In genomic region chr1:193618250-193618649, GRCm38 (mm10) we compare ENCODE assay signal across 26 mouse cellular contexts.
A peak's percentile ranks its signal among the peaks of the same experiment; 100 is the strongest.
DNase-seq lines count a peak whose midpoint lies in the region; ATAC-seq and TF ChIP-seq lines count a peak whose summit lies in the region.
"Had no signal": no experiment of that assay in that cellular context is flagged by ENCODE, and none has a peak within 500 bp of the region (broad histone marks: within the 10 kb centered on the region; RNA-seq: fewer than 3 reads in every experiment).

No protein-coding gene starts in this region.

- H3K36me3 ChIP-seq in kidney, embryonic 16.5 days (ENCODE audit: insufficient read depth, low read length) = no peaks in the 10 kb centered on the region
- H3K36me3 ChIP-seq in kidney, adult 2 months (ENCODE audit: control insufficient read depth, insufficient read depth, low read length) = no peaks in the 10 kb centered on the region
- no peaks in the 10 kb centered on the region for H3K36me3 ChIP-seq in thymus, adult 2 months (ENCODE audit: control insufficient read depth, insufficient read depth, low read length)
- H3K36me3 ChIP-seq in hindbrain, postnatal 0 days (ENCODE audit: insufficient read depth, low read length) = no peaks in the 10 kb centered on the region
- H3K36me3 ChIP-seq: embryonic facial prominence, embryonic 13.5 days; forebrain, embryonic 12.5 days; heart, embryonic 13.5 days; limb, embryonic 13.5 days; liver, embryonic 12.5 days; midbrain, embryonic 10.5 days had no signal

- TF ChIP-seq POLR2A in kidney, adult 2 months (IDR thresholded peaks at IDR 0.05; ENCODE audit: low read depth, low read length) = no peak
- TF ChIP-seq POLR2A in thymus, adult 2 months (IDR thresholded peaks at IDR 0.05; ENCODE audit: control insufficient read depth, extremely low read depth, insufficient read depth, low read length, poor library complexity) = no peak

- H3K9ac ChIP-seq in kidney, embryonic 16.5 days (replicated peaks; ENCODE audit: low read length) = no peak overlapping the region
- no peak overlapping the region for H3K9ac ChIP-seq in hindbrain, postnatal 0 days (replicated peaks; ENCODE audit: low read length)
- H3K9ac ChIP-seq: embryonic facial prominence, embryonic 13.5 days; forebrain, embryonic 12.5 days; heart, embryonic 13.5 days; limb, embryonic 13.5 days; liver, embryonic 12.5 days had no signal

- TF ChIP-seq CTCF in kidney, adult 2 months (conservative IDR thresholded peaks at IDR 0.05; ENCODE audit: insufficient read depth, insufficient read length, low read depth, low read length) = no peak
- no peak for TF ChIP-seq CTCF in thymus, adult 2 months (IDR thresholded peaks at IDR 0.05; ENCODE audit: borderline replicate concordance, control insufficient read depth, extremely low read depth, insufficient read depth, low read length, poor library complexity)
- TF ChIP-seq CTCF in hindbrain, postnatal 0 days (IDR thresholded peaks at IDR 0.05; ENCODE audit: low read depth) = no peak

- H3K27ac ChIP-seq in kidney, embryonic 16.5 days (ENCODE audit: low read length) = peak overlapping the region; percentile 24; the same call in 1 of the 2 replicates
- no peak overlapping the region for H3K27ac ChIP-seq in kidney, adult 2 months (ENCODE audit: insufficient read depth, low read depth, low read length)
- H3K27ac ChIP-seq in thymus, adult 2 months (ENCODE audit: control insufficient read depth, insufficient read depth, low read length) = no peak overlapping the region
- no peak overlapping the region for H3K27ac ChIP-seq in hindbrain, postnatal 0 days
- H3K27ac ChIP-seq: embryonic facial prominence, embryonic 13.5 days; forebrain, embryonic 12.5 days; heart, adult 2 months; heart, embryonic 13.5 days; limb, embryonic 13.5 days; liver, embryonic 12.5 days; midbrain, embryonic 10.5 days had no signal

- WGBS in kidney, embryonic 16.5 days = 23% methylated on average over 8 of the region's 8 CpGs
- WGBS in kidney, adult 2 months = 29% methylated on average over 8 of the region's 8 CpGs
- WGBS in thymus, adult 2 months = 79% methylated on average over 8 of the region's 8 CpGs
- WGBS in hindbrain, postnatal 0 days = 56% methylated on average over 8 of the region's 8 CpGs

- H3K9me3 ChIP-seq in kidney, embryonic 16.5 days (ENCODE audit: low read length) = no peaks in the 10 kb centered on the region
- H3K9me3 ChIP-seq in hindbrain, postnatal 0 days (ENCODE audit: low read length) = no peaks in the 10 kb centered on the region
- H3K9me3 ChIP-seq: embryonic facial prominence, embryonic 13.5 days; forebrain, embryonic 12.5 days; heart, embryonic 13.5 days; limb, embryonic 13.5 days; liver, embryonic 12.5 days; midbrain, embryonic 10.5 days had no signal

- H3K4me3 ChIP-seq in kidney, embryonic 16.5 days (ENCODE audit: low read length) = no peak overlapping the region
- H3K4me3 ChIP-seq in kidney, adult 2 months (ENCODE audit: insufficient read depth, low read depth, low read length) = no peak overlapping the region
- H3K4me3 ChIP-seq in thymus, adult 2 months (ENCODE audit: control insufficient read depth, insufficient read depth, low read length) = no peak overlapping the region
- no peak overlapping the region for H3K4me3 ChIP-seq in hindbrain, postnatal 0 days (ENCODE audit: low read length)
- H3K4me3 ChIP-seq: embryonic facial prominence, embryonic 13.5 days; erythroblast, embryonic 14.5 days; forebrain, embryonic 12.5 days; heart, adult 2 months; heart, embryonic 13.5 days; limb, embryonic 13.5 days; liver, embryonic 12.5 days; midbrain, embryonic 10.5 days had no signal

- ATAC-seq in kidney, embryonic 16.5 days (ENCODE audit: low FRiP score, low TSS enrichment) = peak; percentile 46
- ATAC-seq in hindbrain, postnatal 0 days = no peak
- ATAC-seq: activated CD4-positive, CD25-positive, alpha-beta regulatory T cell, adult 4 months; liver, embryonic 12.5 days had no signal

- DNase-seq in kidney, adult 2 months = no peak
- DNase-seq in thymus, adult 2 months = peak; percentile 7
- no peak for DNase-seq in thymus, adult 18-20 months
- peak; percentile 21 for DNase-seq in hindbrain, postnatal 0 days (ENCODE audit: low spot score)
- DNase-seq in thymus, postnatal 4 days = peak; percentile 15
- DNase-seq in right cerebral cortex, postnatal 36 days (ENCODE audit: low spot score in 2 of 2) = no peak
- DNase-seq: adrenal gland, adult 8-10 months; B cell, adult 2 months; cerebellum, adult 2 months; cerebellum, postnatal 36 days; embryo, embryonic 11 days; gastrocnemius, postnatal 36 days; heart, adult 2 months; heart, postnatal 14 days; kidney, postnatal 25 days; lung, adult 18-20 months; lung, postnatal 10 days had no signal

- H3K4me2 ChIP-seq in kidney, embryonic 16.5 days (replicated peaks; ENCODE audit: low read depth, low read length) = no peak overlapping the region; the same call in 1 of the 2 replicates
- H3K4me2 ChIP-seq in hindbrain, postnatal 0 days (ENCODE audit: low read depth, low read length) = no peak overlapping the region
- H3K4me2 ChIP-seq: embryonic facial prominence, embryonic 13.5 days; forebrain, embryonic 12.5 days; heart, embryonic 13.5 days; limb, embryonic 13.5 days; liver, embryonic 12.5 days had no signal

- peaks cover 8% of the 10 kb centered on the region for H3K4me1 ChIP-seq in kidney, embryonic 16.5 days (ENCODE audit: insufficient read depth, low read length)
- no peaks in the 10 kb centered on the region for H3K4me1 ChIP-seq in kidney, adult 2 months (ENCODE audit: control insufficient read depth, insufficient read depth, low read length)
- no peaks in the 10 kb centered on the region for H3K4me1 ChIP-seq in thymus, adult 2 months (replicated peaks; ENCODE audit: control insufficient read depth, insufficient read depth, low read length)
- no peaks in the 10 kb centered on the region for H3K4me1 ChIP-seq in hindbrain, postnatal 0 days (ENCODE audit: insufficient read depth, low read length)
- H3K4me1 ChIP-seq: embryonic facial prominence, embryonic 13.5 days; forebrain, embryonic 12.5 days; heart, embryonic 13.5 days; limb, embryonic 13.5 days; liver, embryonic 12.5 days; midbrain, embryonic 10.5 days had no signal

- H3K27me3 ChIP-seq in kidney, embryonic 16.5 days (ENCODE audit: insufficient read depth, low read length) = no peaks in the 10 kb centered on the region
- H3K27me3 ChIP-seq in kidney, adult 2 months (replicated peaks; ENCODE audit: control insufficient read depth, insufficient read depth, low read length) = no peaks in the 10 kb centered on the region
- no peaks in the 10 kb centered on the region for H3K27me3 ChIP-seq in thymus, adult 2 months (ENCODE audit: control insufficient read depth, insufficient read depth, low read length)
- no peaks in the 10 kb centered on the region for H3K27me3 ChIP-seq in hindbrain, postnatal 0 days (ENCODE audit: insufficient read depth, low read length)
- H3K27me3 ChIP-seq: embryonic facial prominence, embryonic 13.5 days; forebrain, embryonic 12.5 days; heart, embryonic 13.5 days; limb, embryonic 13.5 days; liver, embryonic 12.5 days had no signal

Comparison
In these comparisons a context has a peak if more than half of its experiments do, and no peak if none do; other contexts are left out.
1. DNase-seq: peak in thymus, adult 2 months (single experiment), hindbrain, postnatal 0 days (single experiment) and thymus, postnatal 4 days (single experiment); none in kidney, adult 2 months (single experiment), thymus, adult 18-20 months (0 of 2) and right cerebral cortex, postnatal 36 days (0 of 2).